Mouse (Mus musculus) stomach, postnatal 0 days (tissue): ENCODE data around the gene Slc39a1.

Experiments used
- CTCF ChIP-seq: IDR thresholded peaks from 2 replicates; pipeline ENCODE4 v1.5.1; 2016; ENCODE audit warnings: antibody characterized with exemption, low read depth, mild to moderate bottlenecking, moderate library complexity
- EP300 ChIP-seq: optimal IDR thresholded peaks from 2 replicates; pipeline ENCODE3; 2016; ENCODE audit warnings: antibody characterized with exemption

DNA sequence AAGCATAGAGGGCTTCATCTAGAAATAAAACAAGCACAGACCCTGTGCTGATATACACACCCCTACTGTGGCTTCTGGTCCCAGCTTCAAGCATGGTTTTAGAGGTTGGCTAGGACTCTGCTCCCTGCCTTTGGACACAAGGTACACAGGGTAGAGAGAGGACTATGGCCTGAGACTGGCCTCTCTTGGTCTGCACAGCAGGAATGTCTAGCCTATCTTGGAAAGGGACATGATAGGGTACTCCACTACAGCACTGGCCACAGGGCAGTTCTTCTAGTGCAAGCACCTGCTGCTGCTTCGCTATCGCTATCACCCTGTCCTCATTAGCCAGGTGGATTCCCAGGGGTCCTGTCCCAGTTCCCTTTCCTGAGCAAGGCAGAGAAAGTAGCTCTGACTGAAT lies 6.7 kb upstream of the Slc39a1 start:
- no peak for TF ChIP-seq CTCF
- TF ChIP-seq EP300 = no peak
